Mouse (Mus musculus) MEL (cell line): ENCODE data around the gene Rock2. TPM values are rescaled to one million over a fixed set of nuclear protein-coding genes. Genes with fewer than 3 reads are reported as not detected.
A peak's percentile ranks its signal among the peaks of the same experiment; 100 is the strongest.

Experiments used
- DNase-seq: peaks from one replicate; pipeline ENCODE4 v3.0.0; 2011; ENCODE audit warnings: low read depth, low spot score
- H3K27ac ChIP-seq: 2 replicates; pipeline ENCODE4 v1.5.1; 2012; ENCODE audit warnings: low read depth, mild to moderate bottlenecking, control low read depth, low read length, moderate library complexity; ENCODE audit not compliant: control insufficient read depth
- H3K27me3 ChIP-seq, 2 experiments: fragments of 150-350 bp in 1 of 2; sonication (generic) in 1 of 2; 2 replicates each; pipeline ENCODE4 v1.6.1; 2012; ENCODE audit warnings: low read length in 2 of 2, mild to moderate bottlenecking in 2 of 2, improper control_type of control experiment in 1 of 2, moderate library complexity in 1 of 2; ENCODE audit not compliant: insufficient read depth in 2 of 2, control insufficient read depth in 1 of 2
- H3K36me3 ChIP-seq, 2 experiments: 2 replicates each; pipeline ENCODE4 v1.6.1; 2012 to 2014; ENCODE audit warnings: low read length in 2 of 2, improper control_type of control experiment in 1 of 2, inconsistent platforms in 1 of 2, mild to moderate bottlenecking in 1 of 2; ENCODE audit not compliant: insufficient read depth in 2 of 2, control insufficient read depth in 1 of 2
- H3K4me1 ChIP-seq, 2 experiments: fragments of 150-350 bp in 1 of 2; sonication (generic) in 1 of 2; 2 replicates each; pipeline ENCODE4 v1.6.1; 2012; ENCODE audit warnings: low read length in 2 of 2, improper control_type of control experiment in 1 of 2, mild to moderate bottlenecking in 1 of 2; ENCODE audit not compliant: insufficient read depth in 2 of 2, control insufficient read depth in 1 of 2
- H3K4me3 ChIP-seq, 2 experiments: fragments of 150-350 bp in 1 of 2; sonication (generic) in 1 of 2; 2 replicates each; pipeline ENCODE4 v1.5.1; 2012; ENCODE audit warnings: low read depth in 2 of 2, low read length in 2 of 2, mild to moderate bottlenecking in 2 of 2, moderate library complexity in 2 of 2, control low read depth in 1 of 2, improper control_type of control experiment in 1 of 2; ENCODE audit not compliant: control insufficient read depth in 1 of 2, insufficient read depth in 1 of 2
- H3K79me2 ChIP-seq: 2 replicates; pipeline ENCODE4 v1.6.1; 2012; ENCODE audit warnings: mild to moderate bottlenecking, low read length, moderate library complexity; ENCODE audit not compliant: control insufficient read depth, poor library complexity, insufficient read depth
- H3K9ac ChIP-seq: 2 replicates; pipeline ENCODE4 v1.6.1; 2012; ENCODE audit warnings: low read depth, mild to moderate bottlenecking, control low read depth, low read length, moderate library complexity; ENCODE audit not compliant: control insufficient read depth, poor library complexity, severe bottlenecking
- H3K9me3 ChIP-seq: fragments of 150-350 bp; sonication (generic); replicated peaks from 2 replicates; pipeline ENCODE4 v1.6.1; 2012; ENCODE audit warnings: mild to moderate bottlenecking, low read length, improper control_type of control experiment, moderate library complexity; ENCODE audit not compliant: insufficient read depth
- BHLHE40 ChIP-seq: IDR thresholded peaks from 2 replicates; pipeline ENCODE4 v1.6.1; 2012; ENCODE audit warnings: low read depth, mild to moderate bottlenecking, inconsistent platforms, low read length, improper control_type of control experiment, borderline replicate concordance
- CHD2 ChIP-seq: IDR thresholded peaks from 2 replicates; pipeline ENCODE4 v1.6.1; 2011; ENCODE audit warnings: low read length, improper control_type of control experiment
- CTCF ChIP-seq, 3 experiments: IDR thresholded peaks in 2 of 3; conservative IDR thresholded peaks in 1 of 3; 2 replicates each; pipeline ENCODE4 v1.5.1; 2011 to 2012; ENCODE audit warnings: low read length in 3 of 3, low read depth in 2 of 3, mild to moderate bottlenecking in 2 of 3, improper control_type of control experiment in 1 of 3, inconsistent platforms in 1 of 3, mixed read lengths in 1 of 3, moderate library complexity in 1 of 3; ENCODE audit not compliant: control insufficient read depth in 1 of 3, insufficient read depth in 1 of 3, poor library complexity in 1 of 3, severe bottlenecking in 1 of 3
- ETS1 ChIP-seq: IDR thresholded peaks from 2 replicates; pipeline ENCODE4 v1.6.1; 2012; ENCODE audit warnings: low read depth, mild to moderate bottlenecking, inconsistent platforms, low read length, improper control_type of control experiment, moderate library complexity
- GABPA ChIP-seq: IDR thresholded peaks from 2 replicates; pipeline ENCODE4 v1.6.1; 2012; ENCODE audit warnings: low read depth, mild to moderate bottlenecking, inconsistent platforms, low read length, improper control_type of control experiment, moderate library complexity
- MAFK ChIP-seq: IDR thresholded peaks from 2 replicates; pipeline ENCODE4 v1.6.1; 2011; ENCODE audit warnings: low read depth, mild to moderate bottlenecking, low read length, improper control_type of control experiment, borderline replicate concordance
- MAZ ChIP-seq: IDR thresholded peaks from 2 replicates; pipeline ENCODE4 v1.6.1; 2012; ENCODE audit warnings: low read depth, mild to moderate bottlenecking, inconsistent platforms, low read length, improper control_type of control experiment
- MEF2A ChIP-seq: IDR thresholded peaks from 2 replicates; pipeline ENCODE4 v1.6.1; 2014; ENCODE audit warnings: low read depth, mild to moderate bottlenecking, inconsistent platforms, low read length, improper control_type of control experiment; ENCODE audit not compliant: poor library complexity, insufficient replicate concordance, severe bottlenecking; ENCODE audit errors: extremely low read depth
- NELFE ChIP-seq: IDR thresholded peaks from 2 replicates; pipeline ENCODE4 v1.6.1; 2011; ENCODE audit warnings: low read depth, low read length, improper control_type of control experiment
- NRF1 ChIP-seq: IDR thresholded peaks from 2 replicates; pipeline ENCODE4 v1.6.1; 2014; ENCODE audit warnings: low read depth, mild to moderate bottlenecking, inconsistent platforms, low read length, improper control_type of control experiment, moderate library complexity; ENCODE audit not compliant: poor library complexity, insufficient read depth, severe bottlenecking
- POLR2AphosphoS5 ChIP-seq: IDR thresholded peaks from 2 replicates; pipeline ENCODE4 v1.6.1; 2012; ENCODE audit warnings: low read depth, borderline replicate concordance, mild to moderate bottlenecking, inconsistent platforms, low read length, moderate library complexity, mixed read lengths
- SMC3 ChIP-seq: IDR thresholded peaks from 2 replicates; pipeline ENCODE4 v1.6.1; 2011; ENCODE audit warnings: low read depth, low read length, improper control_type of control experiment
- TBP ChIP-seq: IDR thresholded peaks from 2 replicates; pipeline ENCODE4 v1.8.0; 2011; ENCODE audit warnings: low read depth, low read length, improper control_type of control experiment
- UBTF ChIP-seq: IDR thresholded peaks from 2 replicates; pipeline ENCODE4 v1.6.1; 2012; ENCODE audit warnings: low read depth, mild to moderate bottlenecking, inconsistent platforms, low read length, improper control_type of control experiment, moderate library complexity, borderline replicate concordance; ENCODE audit not compliant: insufficient read depth
- ZC3H11A ChIP-seq: IDR thresholded peaks from 2 replicates; pipeline ENCODE4 v1.6.1; 2012; ENCODE audit warnings: low read depth, mild to moderate bottlenecking, inconsistent platforms, low read length, improper control_type of control experiment
- polyA plus RNA-seq, 2 experiments: library from polyadenylated mRNA; stranded (reverse) in 1 of 2; unstranded in 1 of 2; fragments of >175 nt in 1 of 2; fragments of >200 nt in 1 of 2; gene quantifications; 2 replicates each; pipeline versions ENCODE4 v1.2.1 to v1.2.4; 2012; ENCODE audit warnings: low replicate concordance in 2 of 2, low read depth in 1 of 2; ENCODE audit not compliant: insufficient read length in 2 of 2, insufficient read depth in 1 of 2, missing spikeins in 1 of 2
- total RNA-seq: library from RNA; depleted of rRNA; stranded (reverse); fragments of 300-350 nt; gene quantifications from 2 replicates; pipeline ENCODE4 v1.2.3, GENCODE M21; 2012

Gene Rock2
- total and polyA plus RNA-seq, 3 experiments, result 10.9 to 46.4 (median 14.4) TPM

DNA sequence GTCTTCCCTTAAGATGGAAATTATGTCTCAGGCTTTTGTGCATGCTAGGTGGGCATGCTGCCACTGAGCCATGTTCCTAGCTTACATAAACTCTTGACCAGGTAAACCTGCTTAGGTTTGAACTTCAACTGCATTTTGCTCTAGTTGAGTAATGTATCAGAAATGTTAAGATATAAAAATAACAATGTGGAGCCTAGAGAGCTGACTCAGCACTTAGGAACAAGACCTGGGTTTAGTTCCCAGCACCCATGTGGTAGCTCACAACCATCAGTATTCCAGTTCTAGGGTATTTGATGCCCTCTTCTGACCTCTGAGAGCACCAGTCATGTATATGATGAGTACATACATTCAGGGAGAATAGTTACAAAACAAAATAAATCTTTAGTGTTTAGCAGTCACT lies 82.4 kb downstream of the Rock2 start:
- no peak for DNase-seq
- no peaks in the 10 kb centered on the region for H3K79me2 ChIP-seq
- no peak overlapping the region for H3K9ac ChIP-seq
- no peak overlapping the region for H3K4me3 ChIP-seq
- H3K27me3 ChIP-seq, result no peaks in the 10 kb centered on the region
- TF ChIP-seq GABPA (no peak), TBP (no peak), MAFK (peak; percentile 49; the same call in 1 of the 2 replicates), POLR2AphosphoS5 (no peak)
- TF ChIP-seq, all 39 proteins: peak for 1
- H3K36me3 ChIP-seq, result peaks cover 0 to 37% of the 10 kb centered on the region in 2 experiments; a peak in 2 of 4 replicates
- H3K4me1 ChIP-seq, result no peaks in the 10 kb centered on the region
- no peaks in the 10 kb centered on the region for H3K9me3 ChIP-seq
- H3K27ac ChIP-seq, result no peak overlapping the region

- Histone ChIP-seq H3K79me2 (no peaks in the 10 kb centered on the region), H3K4me3 (no peak overlapping the region), H3K9me3 (no peaks in the 10 kb centered on the region), H3K27ac (no peak overlapping the region), H3K4me1 (no peaks in the 10 kb centered on the region), H3K27me3 (no peaks in the 10 kb centered on the region), H3K9ac (no peak overlapping the region), H3K36me3 (peaks cover 0 to 4% of the 10 kb centered on the region in 2 experiments; a peak in 2 of 4 replicates)
- DNase-seq, result no peak
- TF ChIP-seq BHLHE40 (no peak), POLR2AphosphoS5 (no peak), ETS1 (no peak), MAFK (no peak), NELFE (no peak), CHD2 (no peak), SMC3 (no peak), NRF1 (no peak), ZC3H11A (no peak), CTCF (IDR thresholded peaks at IDR 0.05 in 2 of 3, conservative IDR thresholded peaks at IDR 0.05 in 1 of 3; ENCODE audit: control insufficient read depth in 1 of 3, insufficient read depth in 1 of 3, low read depth in 2 of 3, low read length in 3 of 3, poor library complexity in 1 of 3, severe bottlenecking in 1 of 3) (no peak), MAZ (no peak), UBTF (no peak), MEF2A (no peak)
Observed at GRCm38 (mm10) chr12:16985778-16986177, 91.1 kb downstream of the Rock2 start.
